Mouse (Mus musculus) activated CD4-positive, CD25-positive, alpha-beta regulatory T cell, adult 4 months (primary cell): Measurements from ENCODE around the gene Fam83e. TPM values are rescaled to one million over a fixed set of nuclear protein-coding genes. Genes with fewer than 3 reads are reported as not detected.

Source experiments
- ATAC-seq: one replicate; pipeline ENCODE4 v1.8.0; 2017
- polyA plus RNA-seq, 2 experiments: library from polyadenylated mRNA; unstranded; fragments of 100-300 nt; shearing (Covaris generic); gene quantifications; one replicate each; pipeline ENCODE4 v1.2.1; 2017

Gene Fam83e
- polyA plus RNA-seq, 2 experiments from 2014 or later, result not detected

GRCm38 (mm10) chr7:45741777-45742176, 20.8 kb downstream of the Fam83e start:
- peak; percentile 89 for ATAC-seq

GRCm38 (mm10) chr7:45742338-45742737, 21.3 kb downstream of the Fam83e start:
- peak; percentile 40 for ATAC-seq

- ATAC-seq, result no peak
These were observed 23.4 kb downstream of the Fam83e start for GRCm38 (mm10) chr7:45744387-45744786.

- no peak for ATAC-seq
These were observed 25.5 kb downstream of the Fam83e start for GRCm38 (mm10) chr7:45746518-45746917.

- ATAC-seq, result no peak
These were observed 26.4 kb downstream of the Fam83e start for GRCm38 (mm10) chr7:45747450-45747849.

- ATAC-seq, result no peak
These were observed 27.1 kb downstream of the Fam83e start for GRCm38 (mm10) chr7:45748110-45748509.

GRCm38 (mm10) chr7:45749401-45749800, 28.4 kb downstream of the Fam83e start:
- ATAC-seq, result no peak

GRCm38 (mm10) chr7:45750162-45750561, 29.1 kb downstream of the Fam83e start:
- ATAC-seq, result no peak

GRCm38 (mm10) chr7:45755703-45756102, 34.7 kb downstream of the Fam83e start:
- ATAC-seq, result no peak

GRCm38 (mm10) chr7:45759400-45759799, 38.4 kb downstream of the Fam83e start:
- ATAC-seq, result no peak

GRCm38 (mm10) chr7:45760151-45760550, 39.1 kb downstream of the Fam83e start:
- ATAC-seq, result no peak

GRCm38 (mm10) chr7:45765995-45766394, 45.0 kb downstream of the Fam83e start:
- ATAC-seq, result peak; percentile 57

- no peak for ATAC-seq
These were observed 45.8 kb downstream of the Fam83e start for GRCm38 (mm10) chr7:45766764-45767163.

- ATAC-seq, result no peak
These were observed 46.5 kb downstream of the Fam83e start for GRCm38 (mm10) chr7:45767500-45767899.

- no peak for ATAC-seq
These were observed 49.5 kb downstream of the Fam83e start for GRCm38 (mm10) chr7:45770427-45771082.

- ATAC-seq, result no peak
These were observed 50.1 kb downstream of the Fam83e start for GRCm38 (mm10) chr7:45771101-45771500.

GRCm38 (mm10) chr7:45775237-45775636, 54.2 kb downstream of the Fam83e start:
- no peak for ATAC-seq

Other genes with a start within 250 kb of the Fam83e start
- under 1 TPM in 1 of 2 experiments, not detected in 1; 0.44 TPM for gene Tulp2, start 239.3 kb upstream of the Fam83e start, polyA plus RNA-seq
- not detected for gene Gm45808, start 234.4 kb upstream of the Fam83e start, polyA plus RNA-seq
- gene Dhdh, start 232.4 kb upstream of the Fam83e start, polyA plus RNA-seq, result 1 to 10 TPM in 1 of 2 experiments, under 1 TPM in 1; 0.61 to 1.3 TPM
- 100 to 1,000 TPM; 103 to 130 TPM for gene Nucb1, start 210.8 kb upstream of the Fam83e start, polyA plus RNA-seq
- 10 to 100 TPM; 27.5 to 33.4 TPM for gene Ppp1r15a, start 194.9 kb upstream of the Fam83e start, polyA plus RNA-seq
- gene Plekha4, start 194.9 kb upstream of the Fam83e start, polyA plus RNA-seq, result under 1 TPM in 1 of 2 experiments, not detected in 1; 0.79 TPM
- gene Hsd17b14, start 166.3 kb upstream of the Fam83e start, polyA plus RNA-seq, result not detected
- gene Bcat2, start 151.1 kb upstream of the Fam83e start, polyA plus RNA-seq, result 10 to 100 TPM; 40.9 to 56.9 TPM
- not detected for gene Fgf21, start 105.7 kb upstream of the Fam83e start, polyA plus RNA-seq
- gene Fut1, start 103.9 kb upstream of the Fam83e start, polyA plus RNA-seq, result not detected
- gene Izumo1, start 99.4 kb upstream of the Fam83e start, polyA plus RNA-seq, result not detected
- under 1 TPM in 1 of 2 experiments, not detected in 1; 0.50 TPM for gene Rasip1, start 93.7 kb upstream of the Fam83e start, polyA plus RNA-seq
- not detected for gene Mamstr, start 81.2 kb upstream of the Fam83e start, polyA plus RNA-seq
- not detected for gene Fut2, start 54.8 kb upstream of the Fam83e start, polyA plus RNA-seq
- not detected for gene Ntn5, start 37.2 kb upstream of the Fam83e start, polyA plus RNA-seq
- gene Sec1, start 26.8 kb upstream of the Fam83e start, polyA plus RNA-seq, result not detected
- under 1 TPM in 1 of 2 experiments, not detected in 1; 0.51 TPM for gene Car11, start 21.4 kb upstream of the Fam83e start, polyA plus RNA-seq
- gene Dbp, start 16.1 kb upstream of the Fam83e start, polyA plus RNA-seq, result 1 to 10 TPM; 5.2 to 8.5 TPM
- gene Rpl18, start 5.8 kb upstream of the Fam83e start, polyA plus RNA-seq, result 1,000 to 10,000 TPM; 2,566 to 2,766 TPM
- gene Sphk2, start 3.2 kb upstream of the Fam83e start, polyA plus RNA-seq, result 10 to 100 TPM; 10.2 to 19.6 TPM
- not detected for gene Spaca4, start 4.6 kb downstream of the Fam83e start, polyA plus RNA-seq
- not detected for gene Lmtk3, start 62.5 kb downstream of the Fam83e start, polyA plus RNA-seq
- 1 to 10 TPM; 2.5 to 6.6 TPM for gene Sult2b1, start 63.5 kb downstream of the Fam83e start, polyA plus RNA-seq
- gene Cyth2, start 93.4 kb downstream of the Fam83e start, polyA plus RNA-seq, result 10 to 100 TPM; 13.0 to 14.4 TPM
- gene Kcnj14, start 103.6 kb downstream of the Fam83e start, polyA plus RNA-seq, result not detected
- 10 to 100 TPM; 16.1 to 25.3 TPM for gene Grwd1, start 109.7 kb downstream of the Fam83e start, polyA plus RNA-seq
- gene Kdelr1, start 151.6 kb downstream of the Fam83e start, polyA plus RNA-seq, result 10 to 100 TPM; 23.4 to 38.5 TPM
- not detected for gene Grin2d, start 157.2 kb downstream of the Fam83e start, polyA plus RNA-seq
- gene Syngr4, start 175.5 kb downstream of the Fam83e start, polyA plus RNA-seq, result not detected
- gene Tmem143, start 175.7 kb downstream of the Fam83e start, polyA plus RNA-seq, result 1 to 10 TPM; 5.8 to 6.2 TPM
- 100 to 1,000 TPM; 683 to 699 TPM for gene Emp3, start 200.2 kb downstream of the Fam83e start, polyA plus RNA-seq
- gene Ccdc114, start 202.9 kb downstream of the Fam83e start, polyA plus RNA-seq, result 1 to 10 TPM in 1 of 2 experiments, under 1 TPM in 1; 0.96 to 2.2 TPM